Mouse (Mus musculus) lung, postnatal 0 days (tissue): ENCODE results near the gene Smim15.

Experiments used
- CTCF ChIP-seq: IDR thresholded peaks from 2 replicates; pipeline ENCODE4 v1.5.1; 2016; ENCODE audit warnings: antibody characterized with exemption, mild to moderate bottlenecking
- EP300 ChIP-seq: IDR thresholded peaks from 2 replicates; pipeline ENCODE4 v1.6.1; 2016; ENCODE audit warnings: antibody characterized with exemption, mild to moderate bottlenecking, control low read depth

- TF ChIP-seq CTCF, result no peak
- TF ChIP-seq EP300, result no peak
These were observed 16.1 kb downstream of the Smim15 start for GRCm38 (mm10) chr13:108060286-108060885.
